Mouse (Mus musculus) testis, postnatal 14 days (tissue): Measurements from ENCODE around the gene Ckap4.
A peak's percentile ranks its signal among the peaks of the same experiment; 100 is the strongest.

Experiments used
- DNase-seq: peaks from one replicate; pipeline ENCODE4 v3.0.0; 2021; ENCODE audit warnings: low spot score

Ckap4 gene

GRCm38 (mm10) chr10:84533912-84534671 is at the start of gene Ckap4:
Gene Ckap4 (minus strand): TSS chr10:84534062.
- peak; percentile 68 for DNase-seq

- no peak for DNase-seq
Observed at GRCm38 (mm10) chr10:84582236-84582635, 48.4 kb upstream of the Ckap4 start.

GRCm38 (mm10) chr10:84581191-84581590 is 47.3 kb upstream of the Ckap4 start:
- no peak for DNase-seq

GRCm38 (mm10) chr10:84579527-84579926 is 45.7 kb upstream of the Ckap4 start:
- DNase-seq = no peak

- no peak for DNase-seq
Observed at GRCm38 (mm10) chr10:84578738-84579137, 44.9 kb upstream of the Ckap4 start.

GRCm38 (mm10) chr10:84577071-84577727 is 43.3 kb upstream of the Ckap4 start:
- peak; percentile 78 for DNase-seq

- peak; percentile 92 for DNase-seq
Observed at GRCm38 (mm10) chr10:84576395-84577070, 42.7 kb upstream of the Ckap4 start, which contains the start of gene Tcp11l2. Gene Tcp11l2 (plus strand): TSS chr10:84576626.

- DNase-seq = no peak
Observed at GRCm38 (mm10) chr10:84576029-84576394, 42.1 kb upstream of the Ckap4 start.

GRCm38 (mm10) chr10:84573671-84574420 is 40.0 kb upstream of the Ckap4 start:
- DNase-seq = no peak

GRCm38 (mm10) chr10:84571052-84571639 is 37.3 kb upstream of the Ckap4 start:
- no peak for DNase-seq

- no peak for DNase-seq
Observed at GRCm38 (mm10) chr10:84564427-84564826, 30.6 kb upstream of the Ckap4 start.

GRCm38 (mm10) chr10:84562567-84563554 is 29.0 kb upstream of the Ckap4 start:
- DNase-seq = no peak

- DNase-seq = no peak
Observed at GRCm38 (mm10) chr10:84562121-84562520, 28.3 kb upstream of the Ckap4 start.

- no peak for DNase-seq
Observed at GRCm38 (mm10) chr10:84559986-84560385, 26.1 kb upstream of the Ckap4 start.

GRCm38 (mm10) chr10:84558511-84558910 is 24.6 kb upstream of the Ckap4 start:
- DNase-seq = no peak

GRCm38 (mm10) chr10:84556120-84556519 is 22.3 kb upstream of the Ckap4 start:
- no peak for DNase-seq

GRCm38 (mm10) chr10:84554291-84555009 is 20.6 kb upstream of the Ckap4 start:
- no peak for DNase-seq

GRCm38 (mm10) chr10:84552477-84552876 is 18.6 kb upstream of the Ckap4 start:
- DNase-seq = no peak

- DNase-seq = no peak
Observed at GRCm38 (mm10) chr10:84551846-84552245, 18.0 kb upstream of the Ckap4 start.

GRCm38 (mm10) chr10:84549920-84550293 is 16.0 kb upstream of the Ckap4 start:
- DNase-seq = no peak
